Mouse (Mus musculus): ENCODE measurements around the gene Hnf4a.

Gene Hnf4a

GRCm38 (mm10) chr2:163489725-163490291 is 16.8 kb upstream of the Hnf4a start:
- ATAC-seq (ENCODE audit: insufficient number of reproducible peaks, low FRiP score, low TSS enrichment) = no peak

GRCm38 (mm10) chr2:163490656-163491055 is 16.0 kb upstream of the Hnf4a start:
- ATAC-seq (ENCODE audit: insufficient number of reproducible peaks, low FRiP score, low TSS enrichment) = no peak

- no peak for ATAC-seq (ENCODE audit: insufficient number of reproducible peaks, low FRiP score, low TSS enrichment)
Measured at GRCm38 (mm10) chr2:163491351-163491750, 15.3 kb upstream of the Hnf4a start.

- no peak for ATAC-seq (ENCODE audit: insufficient number of reproducible peaks, low FRiP score, low TSS enrichment)
Measured at GRCm38 (mm10) chr2:163492018-163492417, 14.6 kb upstream of the Hnf4a start, which contains the start of gene R3hdml. Gene R3hdml (plus strand): TSS chr2:163492318.

- no peak for ATAC-seq (ENCODE audit: insufficient number of reproducible peaks, low FRiP score, low TSS enrichment)
Measured at GRCm38 (mm10) chr2:163493031-163493430, 13.6 kb upstream of the Hnf4a start.

GRCm38 (mm10) chr2:163493976-163494375 is 12.6 kb upstream of the Hnf4a start:
- no peak for ATAC-seq (ENCODE audit: insufficient number of reproducible peaks, low FRiP score, low TSS enrichment)

- ATAC-seq (ENCODE audit: insufficient number of reproducible peaks, low FRiP score, low TSS enrichment) = no peak
Measured at GRCm38 (mm10) chr2:163494456-163494855, 12.2 kb upstream of the Hnf4a start.

- no peak for ATAC-seq (ENCODE audit: insufficient number of reproducible peaks, low FRiP score, low TSS enrichment)
Measured at GRCm38 (mm10) chr2:163502219-163502618, 4.4 kb upstream of the Hnf4a start.

- ATAC-seq (ENCODE audit: insufficient number of reproducible peaks, low FRiP score, low TSS enrichment) = no peak
Measured at GRCm38 (mm10) chr2:163503191-163503590, 3.4 kb upstream of the Hnf4a start.

GRCm38 (mm10) chr2:163525761-163526243 is 19.2 kb downstream of the Hnf4a start:
- no peak for ATAC-seq (ENCODE audit: insufficient number of reproducible peaks, low FRiP score, low TSS enrichment)

GRCm38 (mm10) chr2:163527497-163527896 is 20.9 kb downstream of the Hnf4a start:
- no peak for ATAC-seq (ENCODE audit: insufficient number of reproducible peaks, low FRiP score, low TSS enrichment)

- no peak for ATAC-seq (ENCODE audit: insufficient number of reproducible peaks, low FRiP score, low TSS enrichment)
Measured at GRCm38 (mm10) chr2:163530418-163530817, 23.8 kb downstream of the Hnf4a start.

GRCm38 (mm10) chr2:163531917-163532316 is 25.3 kb downstream of the Hnf4a start:
- peak; percentile 54 for ATAC-seq (ENCODE audit: insufficient number of reproducible peaks, low FRiP score, low TSS enrichment)

GRCm38 (mm10) chr2:163533226-163533625 is 26.6 kb downstream of the Hnf4a start:
- ATAC-seq (ENCODE audit: insufficient number of reproducible peaks, low FRiP score, low TSS enrichment) = no peak

GRCm38 (mm10) chr2:163534958-163535524 is 28.4 kb downstream of the Hnf4a start:
- peak; percentile 67; the same call in 1 of the 2 replicates for ATAC-seq (ENCODE audit: insufficient number of reproducible peaks, low FRiP score, low TSS enrichment)

GRCm38 (mm10) chr2:163537443-163537842 is 30.8 kb downstream of the Hnf4a start:
- no peak for ATAC-seq (ENCODE audit: insufficient number of reproducible peaks, low FRiP score, low TSS enrichment)

GRCm38 (mm10) chr2:163538410-163538809 is 31.8 kb downstream of the Hnf4a start:
- no peak for ATAC-seq (ENCODE audit: insufficient number of reproducible peaks, low FRiP score, low TSS enrichment)

GRCm38 (mm10) chr2:163539321-163540040 is 32.9 kb downstream of the Hnf4a start:
- no peak for ATAC-seq (ENCODE audit: insufficient number of reproducible peaks, low FRiP score, low TSS enrichment)

- ATAC-seq (ENCODE audit: insufficient number of reproducible peaks, low FRiP score, low TSS enrichment) = no peak
Measured at GRCm38 (mm10) chr2:163540231-163541117, 33.9 kb downstream of the Hnf4a start.

- ATAC-seq (ENCODE audit: insufficient number of reproducible peaks, low FRiP score, low TSS enrichment) = no peak
Measured at GRCm38 (mm10) chr2:163541568-163542182, 35.1 kb downstream of the Hnf4a start.
